Comparison of ENCODE assay signal across 28 mouse cellular contexts in genomic region chr12:4463701-4464100, GRCm38 (mm10). TPM values are rescaled to one million over a fixed set of nuclear protein-coding genes. Genes with fewer than 3 reads are reported as not detected.
DNase-seq lines count a peak whose midpoint lies in the region; ATAC-seq and TF ChIP-seq lines count a peak whose summit lies in the region.
"Had no signal": no experiment of that assay in that cellular context is flagged by ENCODE, and none has a peak within 500 bp of the region (broad histone marks: within the 10 kb centered on the region; RNA-seq: fewer than 3 reads in every experiment).

No protein-coding gene starts in this region.

- no peak for TF ChIP-seq CTCF in liver, adult 2 months (IDR thresholded peaks at IDR 0.05; ENCODE audit: low read depth, low read length)

- DNase-seq in liver, adult 2 months (ENCODE audit: extremely low read depth, low read depth, low spot score): peak; percentile 90
- no peak for DNase-seq in liver
- peak; percentile 42 for DNase-seq in lung, postnatal 25 days (ENCODE audit: low spot score)
- no peak for DNase-seq in lung, postnatal 4 days
- DNase-seq in urinary bladder, postnatal 10 days (ENCODE audit: low spot score): no peak
- DNase-seq: adrenal gland, postnatal 10 days; cerebellum, adult 18-20 months; cerebellum, postnatal 14 days; forebrain, postnatal 0 days; kidney, adult 11 months; kidney, postnatal 14 days; right cerebral cortex, adult 18-20 months; thymus, adult 18-20 months; thymus, postnatal 25 days had no signal

- no peaks in the 10 kb centered on the region for H3K9me3 ChIP-seq in intestine, embryonic 15.5 days
- H3K9me3 ChIP-seq: forebrain, embryonic 12.5 days; heart, embryonic 10.5 days; heart, embryonic 15.5 days; limb, embryonic 13.5 days; liver, embryonic 15.5 days; midbrain, embryonic 10.5 days; midbrain, embryonic 15.5 days had no signal

- H3K27ac ChIP-seq in liver, adult 2 months (replicated peaks; ENCODE audit: insufficient read depth, low read depth, low read length): peak overlapping the region; percentile 34; the same call in 1 of the 2 replicates
- no peak overlapping the region for H3K27ac ChIP-seq in intestine, embryonic 15.5 days
- H3K27ac ChIP-seq: forebrain, embryonic 12.5 days; heart, embryonic 10.5 days; heart, embryonic 15.5 days; hindbrain, postnatal 0 days; left cerebral cortex, adult 2 months; limb, embryonic 13.5 days; liver, embryonic 15.5 days; midbrain, embryonic 10.5 days; midbrain, embryonic 15.5 days; stomach, postnatal 0 days had no signal

- peaks cover 8% of the 10 kb centered on the region; the same call in 1 of the 2 replicates for H3K4me1 ChIP-seq in liver, adult 2 months (ENCODE audit: control insufficient read depth, insufficient read depth, low read length)
- no peaks in the 10 kb centered on the region for H3K4me1 ChIP-seq in intestine, embryonic 15.5 days (replicated peaks)
- H3K4me1 ChIP-seq: forebrain, embryonic 12.5 days; heart, embryonic 10.5 days; heart, embryonic 15.5 days; limb, embryonic 13.5 days; liver, embryonic 15.5 days; midbrain, embryonic 10.5 days; midbrain, embryonic 15.5 days had no signal

- H3K79me2 ChIP-seq in liver, adult 2 months (ENCODE audit: control insufficient read depth, insufficient read depth, low read length): peaks cover 23% of the 10 kb centered on the region

- 18% methylated on average over 2 of the region's 2 CpGs for WGBS in liver, adult 2 months
- WGBS in intestine, embryonic 15.5 days: 90% methylated on average over 2 of the region's 2 CpGs

- H3K4me2 ChIP-seq in intestine, embryonic 15.5 days (replicated peaks): no peak overlapping the region
- H3K4me2 ChIP-seq: forebrain, embryonic 12.5 days; heart, embryonic 15.5 days; limb, embryonic 13.5 days; liver, embryonic 15.5 days; midbrain, embryonic 15.5 days had no signal

- no peaks in the 10 kb centered on the region for H3K36me3 ChIP-seq in liver, adult 2 months (ENCODE audit: control insufficient read depth, insufficient read depth, low read length)
- H3K36me3 ChIP-seq in intestine, embryonic 15.5 days: no peaks in the 10 kb centered on the region
- H3K36me3 ChIP-seq: forebrain, embryonic 12.5 days; heart, embryonic 10.5 days; heart, embryonic 15.5 days; limb, embryonic 13.5 days; liver, embryonic 15.5 days; midbrain, embryonic 10.5 days; midbrain, embryonic 15.5 days had no signal

- no peak overlapping the region for H3K4me3 ChIP-seq in liver, adult 2 months (ENCODE audit: insufficient read depth, low read depth, low read length)
- no peak overlapping the region for H3K4me3 ChIP-seq in intestine, embryonic 15.5 days (replicated peaks)
- H3K4me3 ChIP-seq: erythroblast, embryonic 14.5 days; forebrain, embryonic 12.5 days; heart, embryonic 10.5 days; heart, embryonic 15.5 days; left cerebral cortex, adult 2 months; limb, embryonic 13.5 days; liver, embryonic 15.5 days; midbrain, embryonic 10.5 days; midbrain, embryonic 15.5 days had no signal

- H3K27me3 ChIP-seq in liver, adult 2 months (ENCODE audit: control insufficient read depth, insufficient read depth, low read length): no peaks in the 10 kb centered on the region
- H3K27me3 ChIP-seq in intestine, embryonic 15.5 days (replicated peaks): no peaks in the 10 kb centered on the region
- H3K27me3 ChIP-seq: forebrain, embryonic 12.5 days; heart, embryonic 15.5 days; limb, embryonic 13.5 days; liver, embryonic 15.5 days; midbrain, embryonic 15.5 days; Patski had no signal

- peak; percentile 78 for ATAC-seq in intestine, embryonic 15.5 days
- ATAC-seq in monocyte, adult 5-6 weeks (replicated peaks; ENCODE audit: insufficient number of reproducible peaks, low FRiP score, low TSS enrichment, poor library complexity, severe bottlenecking): no peak
- ATAC-seq: forebrain, postnatal 0 days; hindbrain, postnatal 0 days; midbrain, embryonic 15.5 days; Patski had no signal

- H3K9ac ChIP-seq in liver, adult 2 months (ENCODE audit: low read depth, low read length): no peak overlapping the region
- no peak overlapping the region for H3K9ac ChIP-seq in intestine, embryonic 15.5 days
- H3K9ac ChIP-seq: forebrain, embryonic 12.5 days; forebrain, postnatal 0 days; heart, embryonic 15.5 days; limb, embryonic 13.5 days; liver, embryonic 15.5 days; midbrain, embryonic 15.5 days had no signal

- TF ChIP-seq POLR2A in liver, adult 2 months (IDR thresholded peaks at IDR 0.05; ENCODE audit: extremely low read depth, insufficient read depth, low read length): no peak

RNA-seq across cellular contexts. Expression of gene Ncoa1, which starts 13.3 kb away (rescaled TPM):
- 9.3 and 12.4 TPM in 2 replicates for total RNA-seq in liver, adult 2 months (2014; rRNA removed)
- polyA plus RNA-seq in liver, adult 2 months (2012; rRNA removed): 8.0 and 9.3 TPM in 2 replicates
- polyA plus RNA-seq in intestine, embryonic 15.5 days (2015; fragmentation: Nextera tagmentation; extraction: Ambion mirVana): 6.3 and 6.7 TPM in 2 replicates
- 36.9 to 81.2 TPM (median 70.4 TPM) in 3 replicates for total RNA-seq in monocyte, adult 5-6 weeks (2017)

Comparison
In these comparisons a context has a peak if more than half of its experiments do, and no peak if none do; other contexts are left out.
1. DNase-seq: peak in liver, adult 2 months (single experiment) and lung, postnatal 25 days (single experiment); none in liver (single experiment), lung, postnatal 4 days (0 of 2) and urinary bladder, postnatal 10 days (single experiment).